Mouse (Mus musculus) testis, postnatal 10 days (tissue): ENCODE results near the gene Fate1.
"Not testable (repeated sequence)": the region's sequence is repeated elsewhere in the genome, so short reads cannot be mapped to it uniquely, and the experiment has no call there.

Experiments
- DNase-seq: peaks from one replicate; pipeline ENCODE4 v3.0.0; 2021; ENCODE audit warnings: low spot score

The Fate1 gene

DNA sequence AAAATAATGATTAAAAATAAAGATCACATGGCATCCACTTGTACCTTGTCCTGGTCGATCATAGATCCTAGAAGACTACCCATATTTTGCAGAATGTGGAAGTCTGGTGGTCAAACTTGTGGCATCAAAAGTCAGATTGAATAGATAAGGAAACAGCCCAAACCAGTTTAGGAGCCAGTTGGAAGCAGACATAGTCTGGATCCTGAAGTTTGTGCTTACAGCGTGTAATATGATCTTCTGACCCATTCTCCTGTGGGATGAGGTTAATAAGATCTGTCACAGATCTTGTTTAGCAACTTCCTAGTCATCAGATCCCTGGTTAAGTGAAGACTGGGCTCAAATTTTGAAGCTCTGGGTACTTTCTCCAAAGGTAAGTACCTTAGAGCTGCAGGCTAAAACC, at the start of gene Fate1:
Fate1 (plus strand) TSS at position 301 of the 400 bp plus-strand sequence.
- DNase-seq = no peak

GRCm38 (mm10) chrX:71946631-71947030, 26.2 kb upstream of the Fate1 start:
- peak; percentile 71 for DNase-seq

DNA sequence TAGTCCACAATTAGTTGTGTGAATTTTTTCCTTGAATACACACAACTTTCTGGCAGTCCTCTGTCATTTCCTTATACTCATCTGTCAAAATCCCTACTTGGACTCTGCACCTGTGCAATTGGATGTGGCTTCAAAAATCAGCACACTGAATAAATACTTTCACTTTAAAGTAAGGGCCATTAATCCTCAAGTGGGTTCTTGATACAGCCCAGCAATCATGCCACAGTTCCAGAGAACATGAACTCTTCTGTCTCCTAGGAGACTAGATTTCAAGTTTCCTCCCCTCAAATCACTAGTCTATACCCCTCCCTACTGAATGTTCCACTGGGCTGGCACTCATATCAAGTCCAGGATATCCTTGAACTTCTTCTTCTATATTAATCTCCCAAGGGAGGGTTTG, 14.4 kb upstream of the Fate1 start:
- DNase-seq = no peak

GRCm38 (mm10) chrX:71962073-71963051, 10.4 kb upstream of the Fate1 start, which contains the start of gene Prrg3:
Gene Prrg3, plus strand, starts transcription at chrX:71962624.
- DNase-seq = peak; percentile 75

- DNase-seq = no peak
Measured at GRCm38 (mm10) chrX:71963275-71963912, 9.4 kb upstream of the Fate1 start.

DNA sequence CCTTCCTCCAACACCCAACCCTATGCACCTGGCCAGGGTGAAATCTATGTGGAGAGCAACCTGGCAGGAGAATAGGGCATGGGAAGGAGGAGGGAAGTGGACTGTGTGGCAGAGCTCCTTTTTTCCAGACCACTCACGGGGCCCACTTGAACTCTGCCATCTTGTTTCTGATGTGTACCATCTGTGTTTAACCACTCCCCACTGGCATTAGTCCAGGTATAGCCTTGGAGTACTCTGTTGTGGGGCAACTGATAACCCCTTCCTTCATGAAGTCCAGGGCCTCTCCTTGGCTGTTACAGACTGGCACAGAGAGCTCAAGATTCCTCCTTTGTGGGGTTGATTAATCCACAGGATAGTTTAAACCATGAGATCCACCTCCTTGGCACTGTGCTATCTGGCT, 4.6 kb upstream of the Fate1 start:
- DNase-seq = no peak

- no peak for DNase-seq
Measured at GRCm38 (mm10) chrX:71968816-71969215, 4.0 kb upstream of the Fate1 start.

DNA sequence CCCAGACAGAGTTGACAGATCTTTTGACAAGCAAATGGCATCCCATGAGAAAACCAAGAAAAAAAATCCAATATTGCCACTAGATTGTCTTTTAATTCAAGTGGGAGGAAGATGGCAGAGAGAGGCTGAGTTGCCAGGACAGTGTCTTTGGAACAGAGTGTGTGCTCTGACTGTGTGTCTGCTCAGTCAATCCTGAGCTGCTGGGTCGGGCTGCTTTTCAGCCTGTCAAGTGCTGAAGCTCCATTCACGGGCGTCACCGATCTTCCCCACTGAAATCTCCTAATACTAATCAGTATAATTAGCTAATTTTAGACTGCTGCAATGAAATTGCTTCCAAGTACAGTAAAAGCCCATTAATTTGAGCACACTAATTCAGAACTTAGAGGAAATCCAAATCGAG, 1.5 kb upstream of the Fate1 start:
- DNase-seq = no peak

GRCm38 (mm10) chrX:71977681-71978080, 4.9 kb downstream of the Fate1 start:
- DNase-seq = not testable (repeated sequence)

DNA sequence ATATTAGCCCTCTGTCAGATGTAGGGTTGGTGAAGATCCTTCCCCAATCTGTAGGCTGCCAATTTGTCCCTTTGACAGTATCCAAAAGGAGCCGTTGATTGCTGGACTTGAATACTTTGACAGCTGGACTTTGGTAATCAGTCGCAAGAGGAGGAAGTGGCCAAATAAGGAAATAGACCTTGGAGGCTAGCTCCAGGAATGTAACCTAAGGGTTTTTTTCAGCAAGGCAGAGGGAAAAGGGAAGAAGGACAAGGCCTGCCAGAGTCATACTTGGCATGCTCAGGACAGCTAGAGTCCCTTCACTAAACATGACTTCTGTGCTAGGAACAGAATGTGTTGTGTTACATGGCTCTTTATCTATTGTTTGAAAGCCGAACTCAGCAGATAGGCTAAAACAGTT, 7.7 kb downstream of the Fate1 start:
- no peak for DNase-seq

DNA sequence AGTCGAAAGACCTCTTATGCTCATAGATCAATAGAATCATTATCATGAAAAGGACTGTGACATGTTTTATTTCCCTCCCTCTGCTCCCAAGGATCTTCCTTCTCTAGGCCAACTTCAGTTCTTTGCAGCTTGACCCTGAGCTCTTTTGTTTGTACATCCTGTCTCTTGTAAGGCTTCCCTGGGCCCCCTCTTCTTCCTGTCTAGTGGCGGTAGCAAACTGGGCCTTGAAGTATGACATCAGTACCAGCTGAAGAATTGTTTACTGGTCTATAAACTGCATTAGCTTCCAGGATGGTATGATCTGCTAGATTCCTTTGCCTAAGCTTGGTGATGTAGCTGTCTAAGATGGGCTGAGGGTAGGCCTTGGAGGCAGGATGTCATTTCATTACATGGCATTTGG, 8.5 kb downstream of the Fate1 start:
- no peak for DNase-seq

DNA sequence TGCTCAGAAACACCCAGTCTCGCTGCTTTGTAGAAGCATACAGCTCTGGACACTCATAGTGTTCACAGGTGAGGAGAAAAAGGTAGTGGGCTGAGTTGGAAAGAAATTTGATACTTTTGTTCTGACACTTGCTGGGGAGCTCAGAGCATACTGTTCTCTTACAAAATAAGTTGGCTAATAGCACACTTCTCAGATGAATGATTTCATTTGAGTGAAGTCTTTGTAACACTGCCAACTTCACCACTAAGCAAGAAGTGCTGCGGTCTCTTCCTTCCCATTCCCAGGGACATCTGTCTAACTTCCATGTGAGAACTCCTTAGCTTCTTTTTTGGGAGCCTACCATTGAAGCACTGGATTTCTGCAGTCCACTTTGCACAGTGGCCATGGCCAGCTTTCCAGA, 10.4 kb downstream of the Fate1 start:
- DNase-seq = no peak

DNA sequence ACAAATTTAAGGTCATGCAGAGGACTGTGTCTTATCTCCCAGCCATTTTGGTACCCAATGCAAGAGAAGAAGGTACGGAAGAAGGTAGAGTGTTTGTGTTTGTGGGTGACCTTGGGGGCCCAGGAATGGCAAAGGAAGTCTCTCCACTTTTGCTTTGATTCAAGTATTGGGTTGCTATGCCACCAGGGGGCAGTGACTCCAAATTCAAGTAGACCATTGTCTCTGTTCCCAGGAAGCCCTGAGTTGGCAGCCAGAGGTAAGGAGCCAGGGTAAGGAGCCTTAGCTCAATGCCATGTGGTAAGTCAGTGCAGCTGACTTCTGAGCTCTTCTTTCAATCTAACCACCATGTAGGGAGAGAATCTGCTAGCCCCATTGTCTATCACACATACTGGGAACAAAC, 11.0 kb downstream of the Fate1 start:
- DNase-seq = peak; percentile 52

DNA sequence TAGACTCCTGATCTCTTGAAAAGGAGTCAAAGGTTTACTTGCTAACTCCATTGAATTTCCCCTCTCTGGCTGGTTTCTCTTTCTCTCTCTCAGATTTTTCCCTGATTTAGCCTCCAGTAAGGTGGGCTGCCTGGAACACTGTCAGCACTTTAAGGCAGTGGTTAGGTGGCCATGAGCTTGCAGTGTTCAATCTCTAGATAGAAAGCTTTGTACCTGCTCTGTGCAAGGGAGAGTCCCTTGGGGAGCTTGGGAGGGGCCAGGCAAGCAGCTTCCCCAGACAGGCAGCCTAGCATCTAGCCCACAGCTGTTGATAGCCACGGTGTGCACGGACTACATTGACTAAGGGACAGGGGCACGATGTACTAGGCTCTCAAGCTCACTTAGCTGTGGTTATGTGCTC, 18.8 kb downstream of the Fate1 start, which contains the start of gene Cnga2:
Cnga2 (plus strand) TSS at position 301 of the 400 bp plus-strand sequence.
- no peak for DNase-seq

DNA sequence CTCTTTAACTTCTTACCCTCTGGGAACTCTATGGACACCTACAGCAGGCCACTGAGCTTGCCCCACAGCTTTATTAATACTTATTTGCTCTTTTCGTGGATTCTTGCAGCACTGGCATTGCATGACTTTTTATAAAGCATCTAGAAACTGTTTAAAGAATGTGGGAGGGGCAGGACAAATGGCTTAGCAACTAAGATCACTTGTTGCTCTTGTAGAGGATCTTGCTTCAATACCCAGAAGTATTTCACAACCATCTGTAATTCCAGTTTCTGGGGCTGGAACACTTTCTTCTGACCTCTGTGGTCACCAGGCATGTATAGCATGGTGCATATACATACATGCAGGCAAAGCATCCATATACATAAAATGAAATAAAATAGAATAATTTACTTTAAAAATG, 23.2 kb downstream of the Fate1 start:
- no peak for DNase-seq

GRCm38 (mm10) chrX:72009930-72010329, 37.1 kb downstream of the Fate1 start:
- DNase-seq = no peak

DNA sequence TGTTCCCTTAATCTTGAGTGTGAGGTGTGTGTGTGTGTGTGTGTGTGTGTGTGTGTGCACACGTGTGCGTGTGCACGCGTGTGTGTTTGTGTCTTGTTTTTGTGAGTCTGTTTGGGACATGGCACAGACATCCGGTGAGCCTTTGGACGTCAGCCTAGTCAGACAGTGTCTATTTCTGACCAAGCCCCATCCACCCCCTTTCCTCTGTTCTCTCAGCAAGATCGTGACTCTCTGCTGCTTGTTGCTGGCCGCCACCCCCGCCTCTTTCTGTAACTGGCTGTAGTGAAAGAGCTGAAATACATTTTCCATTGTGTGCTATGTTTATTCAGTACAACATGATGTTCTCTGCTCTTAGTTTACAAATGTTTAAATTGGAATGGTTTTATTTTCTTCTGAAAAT, 39.5 kb downstream of the Fate1 start:
- peak; percentile 36 for DNase-seq

- DNase-seq = peak; percentile 47
Measured at GRCm38 (mm10) chrX:72012804-72013203, 40.0 kb downstream of the Fate1 start.

DNA sequence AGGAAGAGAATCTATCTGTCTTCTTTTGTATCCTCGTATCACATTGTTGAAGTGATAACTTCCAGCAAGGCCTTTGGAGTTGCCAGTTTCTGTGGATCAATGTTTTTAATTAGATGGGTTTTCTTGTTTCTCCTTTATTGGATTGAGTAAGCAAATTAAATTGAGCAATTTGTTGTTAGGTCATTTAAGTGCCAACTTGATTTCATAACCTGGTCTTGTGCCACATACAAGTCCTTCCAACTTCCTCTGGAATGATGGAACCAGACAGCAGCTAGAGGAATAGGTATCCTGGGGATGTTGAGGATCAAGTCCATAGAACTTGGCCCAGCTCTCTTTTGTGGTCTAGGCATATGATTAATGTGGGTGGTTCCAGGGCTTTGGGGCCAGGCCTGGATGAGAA, 49.5 kb downstream of the Fate1 start:
- no peak for DNase-seq

GRCm38 (mm10) chrX:72022750-72023398, 50.1 kb downstream of the Fate1 start:
- DNase-seq = peak; percentile 41

- DNase-seq = no peak
Measured at GRCm38 (mm10) chrX:72023542-72023941, 50.8 kb downstream of the Fate1 start.
